Mouse (Mus musculus) B cell, adult 67 days (primary cell): ENCODE results near the gene Nos2. TPM values are rescaled to one million over a fixed set of nuclear protein-coding genes. Genes with fewer than 3 reads are reported as not detected.

ENCODE experiments used
- total RNA-seq, 2 experiments: library from RNA; stranded (reverse); gene quantifications; 4 replicates each; pipeline ENCODE4 v1.2.4; 2023

Gene Nos2
- total RNA-seq, result not detected

DNA sequence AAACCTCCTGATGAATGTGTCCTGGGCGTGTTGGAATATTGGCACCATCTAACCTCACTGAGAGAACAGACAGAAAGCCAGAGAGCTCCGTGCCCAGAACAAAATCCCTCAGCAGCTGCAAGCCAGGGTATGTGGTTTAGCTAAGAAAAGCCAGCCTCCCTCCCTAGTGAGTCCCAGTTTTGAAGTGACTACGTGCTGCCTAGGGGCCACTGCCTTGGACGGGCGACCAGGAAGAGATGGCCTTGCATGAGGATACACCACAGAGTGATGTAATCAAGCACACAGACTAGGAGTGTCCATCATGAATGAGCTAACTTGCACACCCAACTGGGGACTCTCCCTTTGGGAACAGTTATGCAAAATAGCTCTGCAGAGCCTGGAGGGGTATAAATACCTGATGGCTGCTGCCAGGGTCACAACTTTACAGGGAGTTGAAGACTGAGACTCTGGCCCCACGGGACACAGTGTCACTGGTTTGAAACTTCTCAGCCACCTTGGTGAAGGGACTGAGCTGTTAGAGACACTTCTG, at the start of gene Nos2:
Nos2 (plus strand) TSS at position 377 of the 529 bp plus-strand sequence.

DNA sequence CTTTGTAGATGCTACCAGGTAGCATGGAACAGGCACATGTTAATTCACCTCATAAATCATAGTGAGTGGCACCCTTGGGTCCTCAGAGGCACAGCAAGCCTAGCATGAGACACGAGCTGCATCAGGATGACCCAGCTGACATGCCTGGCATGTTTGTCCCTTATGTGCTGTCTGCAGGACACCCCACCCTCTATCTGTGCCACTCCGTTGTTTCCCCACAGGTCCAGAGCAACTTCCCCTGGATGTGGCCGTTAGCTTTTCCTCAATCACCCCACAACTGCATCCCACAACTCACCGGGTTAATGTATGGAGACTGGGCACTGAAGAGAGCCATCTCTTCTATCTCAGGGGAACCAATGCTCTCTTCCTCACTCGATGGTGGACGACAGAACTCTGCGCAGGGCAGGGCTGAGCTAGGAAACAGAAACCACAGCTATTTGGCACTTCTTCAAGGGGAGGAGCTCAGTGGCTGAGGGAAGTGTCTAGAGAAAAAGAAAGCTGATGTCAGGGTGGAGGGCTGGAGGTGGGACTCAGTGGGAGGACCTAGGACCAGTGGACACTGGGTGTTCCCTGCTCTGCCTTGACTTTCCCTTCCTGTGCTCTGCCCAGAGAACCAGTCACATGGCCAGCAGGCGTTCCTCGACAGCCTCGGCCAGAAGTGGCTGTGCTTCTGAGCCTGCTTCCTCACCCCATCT, 64.0 kb downstream of the Nos2 start, which contains the start of gene Lgals9:
Lgals9 (minus strand) TSS at position 464 of the 695 bp plus-strand sequence.

Other genes starting within 250 kb of the Nos2 start
- gene Nlk, start 223.4 kb upstream of the Nos2 start, total RNA-seq, result 10 to 100 TPM; 24.4 to 25.4 TPM
- gene Ccnq, start 169.1 kb upstream of the Nos2 start, total RNA-seq, result 10 to 100 TPM; 12.5 to 15.4 TPM
- 1 to 10 TPM; 4.1 to 9.1 TPM for gene Lyrm9, start 94.2 kb upstream of the Nos2 start, total RNA-seq
- 100 to 1,000 TPM; 120 to 141 TPM for gene Lgals9, start 64.2 kb downstream of the Nos2 start, total RNA-seq
- 10 to 100 TPM; 12.9 to 14.7 TPM for gene Ksr1, start 225.6 kb downstream of the Nos2 start, total RNA-seq